Mouse (Mus musculus): ENCODE results near the gene Fnbp1.

DNA sequence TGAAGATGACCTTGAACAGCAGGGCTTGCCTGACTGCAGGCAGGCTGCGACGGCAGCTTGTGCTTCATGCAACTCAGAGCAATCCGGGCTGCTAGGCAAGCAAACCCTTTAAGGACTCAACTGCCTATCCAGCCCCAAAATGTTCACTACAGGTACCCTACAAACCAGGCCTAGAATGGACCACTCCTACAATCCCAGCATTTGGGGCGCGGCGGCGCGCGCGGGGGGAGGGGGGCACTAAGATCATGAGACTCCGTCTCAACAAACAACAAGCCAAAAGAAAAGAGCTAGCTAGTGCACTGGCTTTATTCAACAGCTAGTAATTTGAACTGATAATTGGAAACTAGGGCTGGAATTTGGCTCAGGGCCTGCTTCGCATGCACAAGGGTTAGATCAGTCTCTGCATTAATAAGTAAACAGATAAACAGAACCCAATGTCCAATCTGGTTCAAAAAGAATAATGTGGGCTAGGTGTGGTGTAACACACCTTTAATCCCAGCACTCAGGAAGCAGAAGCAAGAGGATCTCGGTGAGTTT, 74.7 kb downstream of the Fnbp1 start:
- TF ChIP-seq CTCF (conservative IDR thresholded peaks at IDR 0.05; ENCODE audit: low read length) (no peak), NANOG (IDR thresholded peaks at IDR 0.05; ENCODE audit: borderline replicate concordance, low read length) (no peak)

Data from E14TG2a.4 (cell line).